Mouse (Mus musculus) brain, embryonic 14.5 days (tissue): ENCODE results near the gene Slamf9. TPM values are rescaled to one million over a fixed set of nuclear protein-coding genes. Genes with fewer than 3 reads are reported as not detected.

Source experiments
- DNase-seq: peaks from one replicate; pipeline ENCODE4 v3.0.0-alpha.2; 2011; ENCODE audit warnings: low read depth
- CTCF ChIP-seq: fragments of 200-500 bp; IDR thresholded peaks from 2 replicates; pipeline ENCODE4 v1.5.1; 2012; ENCODE audit warnings: inconsistent platforms, mild to moderate bottlenecking, moderate library complexity, borderline replicate concordance; ENCODE audit not compliant: insufficient read depth, insufficient read length; ENCODE audit errors: extremely low read depth
- POLR2A ChIP-seq: fragments of 200-500 bp; IDR thresholded peaks from 2 replicates; pipeline ENCODE4 v1.6.1; 2012; ENCODE audit warnings: mild to moderate bottlenecking, inconsistent platforms, borderline replicate concordance; ENCODE audit not compliant: poor library complexity, insufficient read depth, insufficient read length, severe bottlenecking; ENCODE audit errors: extremely low read depth
- polyA plus RNA-seq: library from polyadenylated mRNA; depleted of rRNA; stranded (reverse); fragments of >200 nt; gene quantifications from 2 replicates; pipeline ENCODE4 v1.2.3, GENCODE M21; 2012

Gene Slamf9
- polyA plus RNA-seq, 1 experiment, result 0.18 TPM

DNA sequence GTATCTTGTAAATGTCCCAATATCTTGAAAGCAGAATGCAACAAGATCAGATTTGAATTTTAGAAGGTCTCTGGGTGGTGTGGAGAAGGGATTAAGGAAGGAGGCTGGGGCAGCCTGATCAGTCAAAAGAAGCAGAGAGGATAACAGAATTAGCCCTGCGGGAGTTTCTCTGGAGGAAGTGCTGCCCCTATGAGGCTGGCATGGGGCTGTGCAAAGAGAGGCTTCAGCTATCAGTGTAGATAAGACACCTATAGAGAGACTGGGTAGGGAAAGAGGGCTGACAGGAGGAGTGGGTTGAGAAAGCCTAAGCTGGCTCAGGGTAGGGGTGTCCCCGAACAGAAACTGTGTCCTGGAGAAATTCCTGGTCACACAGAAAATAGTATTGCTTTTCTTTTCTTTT is 24.9 kb upstream of the Slamf9 start:
- DNase-seq, result peak; percentile 3
- no peak for TF ChIP-seq POLR2A
- TF ChIP-seq CTCF, result no peak

DNA sequence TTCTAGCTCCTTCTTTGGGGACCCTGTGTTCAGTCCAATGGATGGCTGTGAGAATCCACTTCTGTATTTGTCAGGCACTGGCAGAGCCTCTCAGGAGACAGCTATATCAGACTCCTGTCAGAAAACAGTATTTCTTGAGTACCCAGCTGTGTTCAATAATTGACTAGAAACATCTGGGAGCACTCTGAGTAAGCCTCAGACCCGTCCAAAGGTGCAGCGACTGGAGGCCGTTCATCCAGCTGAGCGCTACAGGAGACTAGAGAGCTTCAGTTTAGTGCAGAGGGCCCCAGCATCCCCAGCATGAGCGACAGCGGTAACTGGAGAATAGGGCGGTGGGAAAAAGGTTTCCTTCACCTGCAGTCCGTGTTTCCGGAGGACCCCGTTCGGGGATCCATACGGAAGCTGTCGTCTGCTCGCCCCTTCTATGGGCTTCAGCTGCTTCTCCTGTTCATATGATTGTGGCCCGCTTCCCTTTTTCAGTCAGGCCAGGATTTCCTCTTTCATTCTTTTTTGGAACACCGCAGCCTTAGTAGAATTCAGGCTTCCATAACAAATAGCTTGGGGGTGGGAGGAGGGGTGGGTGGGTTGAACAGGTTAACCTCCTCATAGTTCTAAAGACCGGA is 24.2 kb upstream of the Slamf9 start:
- no peak for DNase-seq
- TF ChIP-seq CTCF, result no peak
- no peak for TF ChIP-seq POLR2A

DNA sequence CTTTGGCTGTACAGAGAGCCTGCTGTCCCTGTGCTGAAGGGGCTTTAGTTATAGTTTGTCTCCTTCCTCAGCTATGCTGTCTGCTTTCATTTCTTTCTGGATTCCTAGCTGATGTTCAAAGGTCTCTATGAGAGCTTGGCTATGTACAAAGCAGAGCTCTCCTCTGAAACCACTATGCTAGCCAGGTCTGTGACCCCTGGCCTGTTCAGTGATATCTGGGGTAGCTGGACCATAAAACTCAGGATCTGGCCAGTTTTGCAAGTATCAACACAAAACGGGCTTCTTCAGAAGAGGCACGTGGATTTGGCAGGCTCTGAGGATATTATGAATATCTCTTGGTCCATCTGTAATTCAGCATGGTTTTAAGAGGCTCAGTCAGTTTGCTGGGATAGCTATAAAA is 22.2 kb upstream of the Slamf9 start:
- TF ChIP-seq CTCF (no peak), POLR2A (no peak)
- DNase-seq, result no peak

DNA sequence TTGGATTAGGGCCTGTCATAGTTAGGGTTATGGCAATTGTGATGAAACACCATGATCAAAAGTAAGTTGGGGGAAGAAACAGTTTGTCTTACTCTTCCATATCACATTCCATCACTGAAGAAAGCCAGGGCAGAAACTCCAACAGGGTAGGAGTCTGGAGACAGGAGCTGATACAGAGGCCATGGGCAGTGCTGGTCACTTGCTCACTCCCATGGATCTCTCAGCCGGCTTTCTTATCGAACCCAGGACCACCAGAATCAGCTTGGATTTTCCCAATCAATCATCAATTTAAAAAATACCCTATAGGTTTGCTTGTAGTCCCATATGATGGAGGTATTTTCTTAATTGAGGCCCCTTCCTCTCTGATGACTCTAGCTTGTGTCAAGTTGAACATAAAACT is 21.3 kb upstream of the Slamf9 start:
- TF ChIP-seq POLR2A (no peak), CTCF (no peak)
- no peak for DNase-seq

DNA sequence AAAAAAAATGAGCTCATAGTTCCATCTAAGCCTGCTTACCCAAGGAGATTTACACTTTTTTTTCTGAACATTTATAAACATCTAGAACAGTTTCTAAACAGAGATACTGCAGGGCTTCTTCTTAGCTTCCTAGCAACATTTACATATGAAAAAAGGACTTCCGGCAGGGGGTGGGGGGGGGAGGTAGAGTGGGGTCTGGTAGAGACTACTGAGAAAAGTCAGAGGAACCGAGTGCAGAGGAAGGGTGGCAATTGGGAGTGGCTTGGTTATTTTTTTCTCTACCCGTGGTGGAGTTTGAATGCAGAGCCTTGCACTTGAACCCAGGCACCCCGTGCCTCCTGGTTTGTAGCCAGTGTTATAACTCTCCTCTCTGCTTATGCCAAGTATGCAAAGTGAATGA is 19.7 kb upstream of the Slamf9 start:
- no peak for DNase-seq
- no peak for TF ChIP-seq POLR2A
- no peak for TF ChIP-seq CTCF

DNA sequence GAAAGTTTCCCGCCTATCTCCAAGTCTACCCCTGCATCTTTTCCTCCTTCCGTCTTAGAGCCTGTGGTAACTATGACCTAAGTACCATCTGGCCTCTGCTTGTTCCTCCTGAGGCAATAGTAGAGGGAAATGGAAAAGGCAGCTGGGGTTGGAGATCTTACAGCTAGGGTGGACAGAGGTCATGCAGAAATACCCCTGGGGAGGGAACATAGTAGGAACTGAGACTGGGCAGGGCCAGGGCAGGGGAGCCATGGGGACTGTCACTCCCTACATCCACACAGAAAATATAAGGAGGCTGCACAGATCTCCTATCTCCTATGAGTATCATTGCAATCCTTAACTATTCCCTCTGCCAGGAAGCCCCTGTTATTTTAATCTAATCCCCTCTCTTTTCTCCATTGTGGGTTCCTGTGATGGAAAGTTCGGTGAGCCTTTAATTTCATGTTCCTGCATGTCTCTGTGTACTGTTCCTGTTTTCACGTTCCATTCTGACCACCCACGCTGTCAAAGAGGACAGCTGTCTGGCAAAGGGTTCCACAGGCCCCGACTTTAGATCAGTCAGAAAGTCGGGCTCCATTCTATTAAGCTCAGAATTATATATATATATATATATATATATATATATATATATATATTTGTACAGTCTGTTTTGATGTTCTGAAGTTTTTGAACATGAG is 19.0 kb upstream of the Slamf9 start:
- DNase-seq, result no peak
- no peak for TF ChIP-seq POLR2A
- TF ChIP-seq CTCF, result no peak

DNA sequence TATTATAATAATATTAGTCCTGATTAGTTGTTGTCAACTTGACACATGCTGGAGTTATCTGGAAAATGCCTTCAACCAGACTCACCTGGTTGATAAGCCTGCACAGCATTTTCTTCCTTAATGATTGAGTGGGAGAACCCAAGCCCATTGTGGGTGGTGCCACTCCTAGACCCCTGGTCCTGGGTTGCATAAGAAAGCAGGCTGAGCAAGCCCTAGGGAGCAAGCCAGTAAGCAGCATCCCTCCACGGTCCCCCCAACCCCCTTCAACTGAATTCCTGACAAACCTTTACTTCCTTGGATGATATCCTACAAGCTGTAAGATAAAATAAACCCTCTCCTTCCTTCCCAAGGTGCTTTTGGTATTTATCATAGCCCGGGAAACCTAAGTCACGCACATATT is 18.0 kb upstream of the Slamf9 start:
- DNase-seq, result no peak
- TF ChIP-seq CTCF, result no peak
- no peak for TF ChIP-seq POLR2A

DNA sequence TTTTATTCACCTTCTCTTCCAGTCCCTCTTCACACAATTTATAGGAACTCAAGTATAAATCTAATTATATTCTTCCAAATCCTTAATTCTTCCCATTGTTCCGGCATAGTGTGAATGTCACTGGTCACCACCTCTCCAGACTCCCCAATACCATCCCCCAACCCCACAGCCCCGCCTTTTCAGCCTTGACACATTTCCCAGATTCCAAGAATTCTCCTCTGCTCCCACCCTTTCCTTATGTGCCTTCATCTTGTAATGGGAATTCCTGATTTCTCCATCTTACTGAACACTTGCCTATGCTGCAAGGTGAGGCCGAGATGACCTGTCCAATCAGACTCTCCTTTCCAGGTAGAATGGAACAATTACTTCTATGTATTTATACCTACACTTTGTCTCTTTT is 17.1 kb upstream of the Slamf9 start:
- no peak for TF ChIP-seq POLR2A
- TF ChIP-seq CTCF, result no peak
- DNase-seq, result no peak

DNA sequence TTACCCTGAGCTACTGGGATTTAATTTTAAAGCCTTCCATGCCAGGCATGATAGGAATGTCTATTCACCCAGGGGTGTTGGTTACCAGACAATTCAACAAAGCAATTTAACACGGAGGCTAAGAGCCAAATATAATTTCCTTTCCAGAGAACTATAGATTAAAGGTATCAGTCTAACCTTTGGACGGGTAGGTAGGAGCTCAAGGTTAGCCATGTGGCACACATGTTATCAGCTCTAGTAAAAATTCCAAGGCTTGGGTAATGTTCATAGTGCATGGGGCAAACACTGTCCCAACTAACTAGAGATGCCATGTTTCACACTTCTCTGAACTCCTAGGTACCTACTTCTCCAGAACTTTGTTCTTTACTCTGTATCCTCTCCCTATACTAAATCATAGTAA is 13.6 kb upstream of the Slamf9 start:
- TF ChIP-seq POLR2A (no peak), CTCF (no peak)
- DNase-seq, result no peak

DNA sequence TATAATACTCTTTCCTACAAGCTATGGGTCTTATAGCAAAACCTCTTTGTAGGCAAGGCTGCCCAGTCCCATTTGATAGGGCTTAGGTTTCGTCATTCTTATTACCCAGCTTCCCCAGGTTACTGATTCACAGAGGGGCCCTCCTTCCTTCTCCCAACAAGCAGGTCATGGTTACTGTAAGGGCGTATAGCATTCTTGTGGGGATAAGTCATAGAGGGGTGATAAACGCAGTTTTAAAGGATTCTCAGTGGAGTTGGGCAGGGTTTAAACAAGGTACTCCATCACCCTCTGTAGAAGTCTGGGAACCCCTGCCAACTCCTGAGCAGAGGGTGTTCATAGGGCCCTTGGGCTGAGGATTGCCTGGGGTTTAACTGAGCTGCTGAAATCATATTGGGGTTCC is 12.6 kb upstream of the Slamf9 start:
- DNase-seq, result no peak
- TF ChIP-seq POLR2A, result no peak
- no peak for TF ChIP-seq CTCF

DNA sequence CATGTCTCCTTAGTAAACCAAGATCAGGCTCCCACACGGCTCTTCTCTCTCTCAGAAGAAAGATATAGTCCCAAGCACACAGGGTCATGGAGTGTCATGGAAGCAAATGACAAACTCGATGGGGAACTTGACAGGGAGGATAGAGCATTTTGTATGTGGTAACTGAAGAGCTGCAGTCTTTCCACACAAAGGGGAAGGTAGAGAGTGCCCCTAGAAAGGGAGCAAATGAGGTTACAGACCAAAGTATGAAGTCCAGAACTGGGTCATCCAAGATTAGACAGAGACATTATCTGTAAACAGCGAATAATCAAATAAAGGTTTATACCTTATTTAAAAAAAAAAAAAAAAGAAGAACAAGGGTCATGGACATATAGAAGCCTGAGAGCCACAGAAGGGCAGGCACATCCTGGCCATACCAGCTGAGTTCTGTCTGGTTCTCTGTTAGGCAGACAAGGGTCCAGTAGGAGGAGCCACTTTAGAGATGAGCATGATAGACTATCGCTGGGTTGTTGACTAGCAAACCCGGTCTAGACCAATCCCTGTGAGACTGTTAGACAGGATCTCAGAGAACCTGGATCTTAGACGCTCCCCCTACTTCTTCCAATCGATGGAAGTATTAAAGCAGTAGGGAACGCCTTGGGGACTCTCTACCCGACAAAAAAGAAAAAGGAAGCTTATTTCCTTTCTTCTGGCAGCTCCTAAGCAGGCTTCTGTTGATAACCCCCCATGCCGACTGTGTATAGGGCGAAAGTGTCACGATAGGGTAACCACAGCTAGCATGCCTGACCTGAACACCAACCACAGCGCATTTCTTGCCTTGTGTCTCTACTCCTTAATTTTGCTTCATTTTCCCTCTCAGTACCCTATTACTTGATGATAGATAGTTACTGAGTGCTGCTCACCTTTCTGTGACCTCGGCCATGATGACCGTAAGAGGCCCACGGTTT is 11.5 kb upstream of the Slamf9 start:
- TF ChIP-seq POLR2A (no peak), CTCF (no peak)
- no peak for DNase-seq
